Mouse (Mus musculus) kidney, postnatal 14 days (tissue): ENCODE results near the gene Sept8.

Experiments used
- DNase-seq: peaks from one replicate; pipeline ENCODE4 v3.0.0; 2022; ENCODE audit warnings: mixed read lengths

Sept8 gene

GRCm38 (mm10) chr11:53585510-53585909 is 66.5 kb downstream of the Sept8 start:
- no peak for DNase-seq

DNA sequence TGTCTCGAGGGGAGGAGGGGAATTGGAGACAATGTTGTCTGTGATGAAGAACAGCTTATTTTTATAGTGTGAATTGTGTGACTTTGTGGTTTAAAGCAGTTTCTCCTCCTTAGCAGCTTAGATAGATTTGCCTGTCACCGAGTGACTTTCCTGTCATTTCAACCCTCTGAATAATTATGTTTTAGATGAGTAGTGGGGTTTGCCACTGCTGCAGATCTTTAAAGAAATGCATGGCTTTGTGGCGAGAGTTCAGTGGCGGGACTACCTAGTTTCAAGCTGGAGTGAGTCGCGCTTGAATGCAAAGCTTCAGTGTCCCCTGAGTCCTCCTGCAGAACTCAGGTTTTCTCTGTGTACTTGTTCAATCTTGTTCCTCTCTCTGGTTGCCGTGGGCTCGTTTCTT is 69.2 kb downstream of the Sept8 start:
- DNase-seq, result no peak

DNA sequence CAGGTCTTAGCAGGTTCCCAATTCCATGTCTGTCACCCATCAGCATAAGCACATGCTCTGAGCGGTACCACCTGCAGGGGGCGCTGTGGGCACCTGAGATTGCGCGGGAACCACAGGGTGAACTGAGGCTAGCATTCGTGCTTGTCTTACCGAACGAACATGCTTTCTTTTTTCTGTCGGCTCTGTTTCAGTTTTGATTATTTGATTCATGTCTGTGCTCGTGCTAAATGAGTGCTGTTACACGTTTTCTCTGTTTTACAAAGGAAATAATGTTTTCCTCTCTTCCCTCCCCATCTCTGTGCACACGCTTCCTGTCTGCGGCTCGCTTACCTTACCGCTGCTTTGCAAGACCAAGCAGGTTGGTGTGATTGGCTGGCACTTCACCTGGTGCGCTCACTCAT is 71.3 kb downstream of the Sept8 start:
- no peak for DNase-seq

- no peak for DNase-seq
These were observed 72.1 kb downstream of the Sept8 start for GRCm38 (mm10) chr11:53591116-53591515.
